Mouse (Mus musculus) mouse embryonic stem cell (cell line): ENCODE data around the gene Poc1b.

Experiments
- in situ Hi-C, 2 experiments: fragments of 300-500 bp; cut with MboI; formaldehyde crosslinking; loops; 1 replicate in 1 of 2; 3 replicates in 1 of 2; pipeline ENCODE4 v1.14.3; 2019 to 2020; ENCODE audit warnings: low sequenced_read_pairs in 2 of 2, low pct_unique_long_range_greater_than_20kb in 1 of 2, mixed read lengths in 1 of 2; ENCODE audit not compliant: unreplicated experiment in 1 of 2

The Poc1b gene

GRCm38 (mm10) chr10:99178118-99178517, 71.3 kb downstream of the Poc1b start:
- in situ Hi-C loops = loop anchor here (25.0 kb wide), 1 partner anchor 234 kb away; no protein-coding TSS in a partner anchor

DNA sequence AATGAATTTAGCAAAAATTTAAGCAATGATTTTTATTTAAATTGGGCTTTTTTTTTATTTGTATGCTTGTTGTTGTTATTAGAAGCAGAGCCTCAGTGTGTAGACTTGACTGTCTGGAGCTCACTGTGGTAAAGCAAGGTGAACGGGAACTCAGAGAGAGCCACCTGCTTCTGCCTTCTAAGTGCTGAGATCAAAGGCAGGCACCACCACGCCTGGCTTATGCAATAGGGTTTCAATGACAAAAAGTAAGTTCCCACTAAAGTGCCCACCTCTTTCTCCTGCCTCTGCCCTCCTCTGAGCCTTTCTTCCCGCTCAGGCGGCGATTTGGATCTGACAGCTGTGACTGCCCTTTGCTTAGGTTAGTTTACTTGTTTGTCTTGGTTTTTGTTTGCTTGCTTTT, 72.3 kb downstream of the Poc1b start:
- in situ Hi-C loops = loop anchor here (25.0 kb wide), 1 partner anchor 233 kb away; no protein-coding TSS in a partner anchor

DNA sequence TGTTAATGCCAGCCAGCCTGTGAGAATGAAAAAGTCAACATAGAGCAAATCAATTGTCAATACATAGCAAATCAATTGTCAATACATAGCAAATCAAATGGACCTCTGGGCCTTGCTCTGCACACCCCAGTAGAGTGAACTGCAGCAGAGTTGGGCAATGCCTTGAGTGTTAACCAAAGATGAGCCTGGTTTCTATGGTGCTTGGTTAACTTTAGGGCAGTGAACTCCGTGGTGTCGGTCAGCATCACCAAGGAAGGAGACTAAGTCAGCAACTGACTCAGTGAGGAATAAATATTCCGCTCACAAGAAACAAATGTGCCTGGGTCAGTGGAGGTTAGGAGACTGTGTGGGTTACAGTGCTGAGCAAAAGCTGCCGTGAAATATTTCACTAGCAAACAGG, 72.7 kb downstream of the Poc1b start:
- in situ Hi-C loops = loop anchor here (25.0 kb wide), 1 partner anchor 233 kb away; no protein-coding TSS in a partner anchor

DNA sequence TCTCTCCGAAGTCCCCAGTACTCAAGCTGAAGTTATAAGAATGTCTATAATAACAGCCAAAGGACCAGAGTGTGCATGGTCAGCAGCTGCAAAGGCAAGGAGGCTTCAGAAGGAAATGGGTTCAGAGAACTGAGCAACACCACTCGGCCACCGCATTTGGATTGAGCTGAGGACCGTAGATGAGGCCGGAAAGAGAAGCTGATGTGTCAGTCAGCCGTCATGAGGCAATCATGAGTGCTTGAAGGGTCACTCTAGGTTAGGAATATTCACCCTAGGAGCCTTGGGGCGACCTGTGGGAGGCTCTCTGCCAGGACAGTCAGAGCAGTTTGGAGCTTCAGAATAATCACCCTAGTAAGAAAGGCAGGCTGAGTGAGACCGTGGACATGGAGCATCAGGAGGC, 74.7 kb downstream of the Poc1b start:
- in situ Hi-C loops = loop anchor here (10.0 to 25.0 kb wide), 3 partner anchors 231 to 433 kb away; no protein-coding TSS in a partner anchor

GRCm38 (mm10) chr10:99182107-99182506, 75.3 kb downstream of the Poc1b start:
- in situ Hi-C loops = loop anchor here (10.0 to 25.0 kb wide), 3 partner anchors 230 to 433 kb away; no protein-coding TSS in a partner anchor

- in situ Hi-C loops = loop anchor here (10.0 to 25.0 kb wide), 3 partner anchors 224 to 427 kb away; no protein-coding TSS in a partner anchor
Measured at GRCm38 (mm10) chr10:99188175-99188574, 81.3 kb downstream of the Poc1b start.

GRCm38 (mm10) chr10:99188656-99189603, 82.1 kb downstream of the Poc1b start:
- in situ Hi-C loops = loop anchor here (10.0 to 25.0 kb wide), 3 partner anchors 223 to 426 kb away; no protein-coding TSS in a partner anchor

- in situ Hi-C loops = loop anchor here (10.0 to 25.0 kb wide), 2 partner anchors 222 to 384 kb away; no protein-coding TSS in a partner anchor
Measured at GRCm38 (mm10) chr10:99190798-99191197, 84.0 kb downstream of the Poc1b start.

GRCm38 (mm10) chr10:99194451-99195055, 87.7 kb downstream of the Poc1b start:
- in situ Hi-C loops = loop anchor here (10.0 to 25.0 kb wide), 2 partner anchors 218 to 380 kb away; no protein-coding TSS in a partner anchor

GRCm38 (mm10) chr10:99196556-99196955, 89.7 kb downstream of the Poc1b start:
- in situ Hi-C loops = loop anchor here (10.0 to 25.0 kb wide), 2 partner anchors 216 to 378 kb away; no protein-coding TSS in a partner anchor

DNA sequence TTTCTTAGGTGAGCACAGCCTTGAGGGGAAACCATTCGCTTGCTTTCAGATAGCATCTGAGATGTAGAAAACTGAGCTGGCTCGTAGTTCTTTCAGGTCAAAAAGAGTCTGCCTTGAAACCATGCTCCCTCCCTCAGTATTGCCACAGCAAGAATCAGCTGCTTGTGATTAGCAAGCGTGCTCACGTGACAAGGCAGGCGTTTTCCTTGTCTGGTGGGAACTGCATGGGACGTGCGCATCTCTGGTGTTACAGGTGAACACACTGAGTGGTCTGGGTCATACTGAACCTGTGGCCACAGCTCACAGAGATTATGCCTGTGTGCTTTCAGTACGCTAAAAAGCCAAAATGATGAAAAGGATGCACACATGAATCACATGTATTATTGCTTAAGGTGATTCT, 90.3 kb downstream of the Poc1b start:
- in situ Hi-C loops = loop anchor here (10.0 to 25.0 kb wide), 2 partner anchors 215 to 378 kb away; no protein-coding TSS in a partner anchor

DNA sequence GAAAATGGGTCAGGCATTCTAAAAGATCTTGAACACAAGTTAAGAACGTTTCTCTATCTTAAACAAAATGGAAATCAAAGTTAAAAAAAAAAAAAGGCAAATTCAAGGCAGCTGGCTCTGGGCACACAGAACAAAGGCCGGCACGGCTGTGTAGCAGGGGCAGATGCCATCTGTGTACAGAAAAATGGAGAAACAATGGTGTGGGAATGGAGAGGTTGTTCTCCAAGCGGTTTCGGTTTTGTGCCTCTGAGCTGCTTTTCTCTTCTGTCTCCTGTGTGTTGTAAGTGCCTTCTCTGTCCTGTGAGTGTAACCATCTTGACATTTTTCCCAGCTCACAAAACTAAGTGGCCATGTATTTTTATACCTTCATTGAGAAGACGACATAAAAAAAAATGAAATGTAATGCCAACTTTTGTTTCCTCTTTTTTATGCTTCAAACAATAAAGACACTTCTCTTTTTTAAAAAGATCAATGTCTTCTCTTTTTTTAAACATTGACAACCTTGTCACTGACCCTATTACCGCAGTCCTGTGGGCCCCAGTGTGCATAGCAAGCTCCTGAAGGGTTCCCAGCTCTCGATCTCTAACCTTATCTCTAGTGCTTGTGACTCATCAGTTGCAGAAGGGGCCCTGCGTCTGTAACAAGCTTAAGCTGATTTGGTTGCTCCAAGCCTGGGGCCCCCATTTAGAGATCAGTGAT, 90.9 kb downstream of the Poc1b start:
- in situ Hi-C loops = loop anchor here (10.0 to 25.0 kb wide), 2 partner anchors 215 to 377 kb away; no protein-coding TSS in a partner anchor

GRCm38 (mm10) chr10:99198946-99199345, 92.1 kb downstream of the Poc1b start:
- in situ Hi-C loops = loop anchor here (10.0 to 25.0 kb wide), 2 partner anchors 213 to 376 kb away; no protein-coding TSS in a partner anchor

DNA sequence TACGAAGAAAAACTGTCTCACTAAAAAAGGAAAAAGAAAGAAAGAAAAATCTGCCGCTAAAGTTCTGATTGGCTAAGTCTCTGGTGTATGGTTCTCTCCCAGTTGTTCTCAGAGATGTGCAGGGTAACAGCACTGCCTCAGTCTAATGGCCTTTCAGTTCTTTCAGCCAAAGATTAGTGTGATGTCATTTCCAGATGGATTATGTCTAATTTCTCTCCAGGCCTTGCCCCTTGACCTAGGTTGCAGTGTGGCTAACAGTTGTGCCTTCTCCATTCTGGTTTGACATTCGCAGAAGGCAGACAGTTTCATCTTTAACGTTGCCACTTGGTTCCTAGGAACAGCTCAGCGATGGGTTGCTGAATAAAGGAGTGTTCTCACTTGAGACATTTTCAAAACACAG, 94.1 kb downstream of the Poc1b start:
- in situ Hi-C loops = no loop called here

GRCm38 (mm10) chr10:99201786-99202185, 95.0 kb downstream of the Poc1b start:
- in situ Hi-C loops = no loop called here

- in situ Hi-C loops = no loop called here
Measured at GRCm38 (mm10) chr10:99202363-99202762, 95.5 kb downstream of the Poc1b start.

DNA sequence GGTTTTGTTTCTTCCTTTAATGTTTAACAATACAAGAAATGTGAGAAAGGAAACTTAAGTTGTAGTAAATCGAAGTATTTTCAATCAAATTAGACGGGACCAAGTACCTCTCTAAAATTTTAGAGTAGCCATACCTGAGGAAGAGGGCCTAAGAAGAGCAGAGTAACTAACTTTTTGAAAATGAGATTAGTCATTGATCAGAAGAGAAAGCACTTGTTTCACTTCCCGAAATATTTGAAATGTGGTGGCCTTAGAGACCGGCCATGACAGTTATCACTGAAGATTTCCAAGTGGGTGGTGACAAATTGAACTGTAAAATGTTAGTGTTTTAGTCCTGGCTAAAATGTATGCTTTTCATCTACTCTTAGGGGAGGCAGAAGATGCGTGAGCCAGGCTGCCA, 96.3 kb downstream of the Poc1b start:
- in situ Hi-C loops = no loop called here
